Mouse (Mus musculus) thymus, adult 2 months (tissue): ENCODE results near the gene Ly6g6c.

Source experiments
- CTCF ChIP-seq: fragments of 200-500 bp; IDR thresholded peaks from 2 replicates; pipeline ENCODE4 v1.5.1; 2012; ENCODE audit warnings: mild to moderate bottlenecking, control low read depth, low read length, moderate library complexity, borderline replicate concordance; ENCODE audit not compliant: control insufficient read depth, poor library complexity, insufficient read depth; ENCODE audit errors: extremely low read depth
- POLR2A ChIP-seq: fragments of 200-500 bp; IDR thresholded peaks from 2 replicates; pipeline ENCODE4 v1.6.1; 2012; ENCODE audit warnings: mild to moderate bottlenecking, low read length, control low read depth, moderate library complexity; ENCODE audit not compliant: control insufficient read depth, poor library complexity, insufficient read depth; ENCODE audit errors: extremely low read depth

DNA sequence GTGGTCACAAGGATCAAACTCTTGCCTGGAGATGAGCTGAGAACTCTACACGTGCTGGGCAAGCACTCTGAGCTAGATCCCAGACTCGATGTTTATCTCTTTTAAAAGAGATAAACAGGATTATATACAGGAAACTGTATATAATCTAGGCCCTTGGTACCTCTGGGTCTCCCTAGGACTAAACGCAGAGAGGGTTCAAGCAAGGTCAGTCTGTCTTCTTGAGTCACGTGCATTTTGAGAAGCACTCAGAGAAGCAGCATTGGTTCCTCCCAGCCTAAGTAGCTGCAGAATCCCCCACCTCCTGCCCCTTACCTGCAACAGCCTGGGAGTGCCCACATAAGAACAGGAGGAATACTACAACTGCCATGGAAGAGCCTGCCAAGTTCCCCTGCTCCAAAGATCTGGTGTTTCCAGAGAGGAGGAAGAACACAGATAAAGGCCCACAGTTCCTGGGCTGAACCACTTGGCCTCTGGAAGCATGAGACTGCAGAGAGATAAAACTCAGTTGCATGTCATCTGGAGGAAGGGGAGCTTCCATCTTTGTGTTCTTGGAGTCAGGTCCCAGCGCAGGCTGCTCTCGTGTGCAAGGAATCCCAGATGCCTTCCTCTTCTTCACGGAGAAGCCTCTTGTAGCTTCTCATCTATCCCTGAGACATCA lies 20.1 kb downstream of the Ly6g6c start, which contains the start of gene Ly6g6f:
- TF ChIP-seq POLR2A (no peak), CTCF (no peak)
